Mouse (Mus musculus) liver, adult 2 months (tissue): Measurements from ENCODE around the gene Stk32b. TPM values are rescaled to one million over a fixed set of nuclear protein-coding genes. Genes with fewer than 3 reads are reported as not detected.

Experiments
- DNase-seq: peaks from one replicate; pipeline ENCODE4 v3.0.0-alpha.2; 2011; ENCODE audit warnings: low read depth, low spot score; ENCODE audit errors: extremely low read depth
- H3K27ac ChIP-seq: fragments of 200-500 bp; replicated peaks from 2 replicates; pipeline ENCODE4 v1.5.1; 2012; ENCODE audit warnings: low read depth, mild to moderate bottlenecking, control low read depth, inconsistent platforms, low read length; ENCODE audit not compliant: insufficient read depth
- H3K27me3 ChIP-seq: fragments of 200-500 bp; 2 replicates; pipeline ENCODE4 v1.6.1; 2012; ENCODE audit warnings: mild to moderate bottlenecking, moderate library complexity, low read length, inconsistent platforms; ENCODE audit not compliant: control insufficient read depth, insufficient read depth
- H3K36me3 ChIP-seq: fragments of 200-500 bp; 2 replicates; pipeline ENCODE4 v1.6.1; 2012; ENCODE audit warnings: low read length, inconsistent platforms; ENCODE audit not compliant: control insufficient read depth, insufficient read depth
- H3K4me1 ChIP-seq: fragments of 200-500 bp; 2 replicates; pipeline ENCODE4 v1.6.1; 2011; ENCODE audit warnings: low read length; ENCODE audit not compliant: control insufficient read depth, insufficient read depth
- H3K4me3 ChIP-seq: fragments of 200-500 bp; 2 replicates; pipeline ENCODE4 v1.5.1; 2011; ENCODE audit warnings: low read depth, mild to moderate bottlenecking, control low read depth, low read length, moderate library complexity; ENCODE audit not compliant: insufficient read depth
- H3K79me2 ChIP-seq: fragments of 200-500 bp; 2 replicates; pipeline ENCODE4 v1.6.1; 2012; ENCODE audit warnings: inconsistent platforms, mild to moderate bottlenecking, low read length, moderate library complexity; ENCODE audit not compliant: control insufficient read depth, insufficient read depth
- H3K9ac ChIP-seq: fragments of 200-500 bp; 2 replicates; pipeline ENCODE4 v1.6.1; 2012; ENCODE audit warnings: low read depth, mild to moderate bottlenecking, control low read depth, inconsistent platforms, low read length
- CTCF ChIP-seq: fragments of 200-500 bp; IDR thresholded peaks from 2 replicates; pipeline ENCODE4 v1.5.1; 2011; ENCODE audit warnings: low read depth, low read length, control low read depth
- POLR2A ChIP-seq: fragments of 200-500 bp; IDR thresholded peaks from 2 replicates; pipeline ENCODE4 v1.6.1; 2011; ENCODE audit warnings: low read length, control low read depth; ENCODE audit not compliant: insufficient read depth; ENCODE audit errors: extremely low read depth
- whole genome bisulfite sequencing: fragments of 180-500 bp; shearing (Covaris S2); methylation state at CpG from one replicate; pipeline ENCODE4 v1.1.7; 2018; 5-methylcytosine and 5-hydroxymethylcytosine counted together
- polyA plus RNA-seq: library from polyadenylated mRNA; depleted of rRNA; stranded (reverse); fragments of >200 nt; gene quantifications from 2 replicates; pipeline ENCODE4 v1.2.3, GENCODE M21; 2012
- total RNA-seq: library from RNA; depleted of rRNA; stranded (reverse); fragments of >200 nt; gene quantifications from 2 replicates; pipeline ENCODE4 v1.2.3, GENCODE M21; 2014

The Stk32b gene
- total and polyA plus RNA-seq, 2 experiments = not detected

DNA sequence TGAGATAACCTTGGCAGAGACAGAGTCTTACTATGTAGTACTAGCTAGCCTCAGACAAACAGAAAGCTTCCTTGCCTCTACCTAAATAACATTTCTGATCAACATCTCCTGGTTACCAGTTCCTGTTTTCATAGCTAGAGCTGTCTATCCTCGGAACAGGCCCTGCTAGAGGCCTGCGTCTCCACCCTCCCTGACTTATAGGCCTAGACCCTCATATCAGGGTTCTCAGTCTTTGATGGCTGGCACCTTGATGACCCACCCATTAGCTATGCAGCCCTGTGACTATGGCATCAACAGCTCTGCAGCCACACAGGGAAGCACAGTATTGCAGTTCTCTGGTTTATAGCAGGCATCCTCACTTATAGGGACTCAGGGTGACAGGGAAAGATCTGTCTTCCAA is 259.1 kb downstream of the Stk32b start:
- Histone ChIP-seq H3K4me1 (no peaks in the 10 kb centered on the region), H3K4me3 (no peak overlapping the region), H3K27me3 (no peaks in the 10 kb centered on the region), H3K9ac (no peak overlapping the region), H3K36me3 (no peaks in the 10 kb centered on the region), H3K79me2 (no peaks in the 10 kb centered on the region), H3K27ac (no peak overlapping the region)
- WGBS = 84% methylated on average over 2 of the region's 2 CpGs
- no peak for TF ChIP-seq POLR2A
- no peak for TF ChIP-seq CTCF
- DNase-seq = no peak

DNA sequence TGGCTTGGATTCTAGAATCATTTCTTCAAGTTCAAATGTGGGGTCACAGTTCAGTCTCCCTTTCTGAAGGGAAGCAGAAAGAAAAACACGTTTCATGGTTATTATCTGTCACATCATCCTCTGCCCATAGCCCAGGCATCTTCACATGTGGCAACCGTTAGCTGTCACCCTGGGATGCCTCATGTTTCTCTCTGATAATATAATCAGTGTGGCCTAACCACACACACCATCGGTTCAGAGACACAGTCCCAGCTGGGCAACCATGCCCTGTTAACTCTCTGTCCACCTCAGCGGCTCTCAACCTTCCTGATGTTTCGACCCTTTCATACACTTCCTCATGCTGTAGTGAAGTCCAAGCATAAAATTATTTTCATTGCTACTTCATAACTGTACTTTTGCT is 259.8 kb downstream of the Stk32b start:
- Histone ChIP-seq H3K36me3 (no peaks in the 10 kb centered on the region), H3K27me3 (no peaks in the 10 kb centered on the region), H3K4me1 (no peaks in the 10 kb centered on the region), H3K79me2 (no peaks in the 10 kb centered on the region), H3K9ac (no peak overlapping the region), H3K4me3 (no peak overlapping the region), H3K27ac (no peak overlapping the region)
- no peak for DNase-seq
- TF ChIP-seq CTCF = no peak
- no peak for TF ChIP-seq POLR2A
- 86% methylated on average over 5 of the region's 5 CpGs for WGBS

DNA sequence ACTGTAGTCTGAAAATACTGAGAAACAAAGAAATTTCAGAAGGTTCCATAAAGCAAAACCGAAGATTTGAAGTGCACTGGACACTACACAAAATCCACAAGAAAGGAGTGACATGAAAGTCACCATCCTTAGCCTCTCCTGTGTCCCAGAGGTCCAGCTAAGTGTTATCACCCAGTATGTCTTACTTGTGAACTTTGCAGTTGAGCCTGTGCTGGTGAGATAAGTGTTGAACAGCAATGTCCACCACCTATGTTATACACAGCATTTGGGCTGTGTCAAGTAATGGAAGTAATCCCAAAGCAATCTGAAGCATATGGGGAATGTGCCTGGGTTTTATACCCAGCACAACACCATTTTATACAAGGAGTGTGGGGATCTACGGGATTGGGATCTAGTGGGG is 260.4 kb downstream of the Stk32b start:
- no peak overlapping the region for H3K9ac ChIP-seq
- H3K27me3 ChIP-seq = no peaks in the 10 kb centered on the region
- 52% methylated on average over 2 of the region's 2 CpGs for WGBS
- H3K36me3 ChIP-seq = no peaks in the 10 kb centered on the region
- no peaks in the 10 kb centered on the region for H3K79me2 ChIP-seq
- no peak for TF ChIP-seq CTCF
- no peak for TF ChIP-seq POLR2A
- H3K4me3 ChIP-seq = no peak overlapping the region
- H3K27ac ChIP-seq = no peak overlapping the region
- DNase-seq = no peak
- H3K4me1 ChIP-seq = no peaks in the 10 kb centered on the region

DNA sequence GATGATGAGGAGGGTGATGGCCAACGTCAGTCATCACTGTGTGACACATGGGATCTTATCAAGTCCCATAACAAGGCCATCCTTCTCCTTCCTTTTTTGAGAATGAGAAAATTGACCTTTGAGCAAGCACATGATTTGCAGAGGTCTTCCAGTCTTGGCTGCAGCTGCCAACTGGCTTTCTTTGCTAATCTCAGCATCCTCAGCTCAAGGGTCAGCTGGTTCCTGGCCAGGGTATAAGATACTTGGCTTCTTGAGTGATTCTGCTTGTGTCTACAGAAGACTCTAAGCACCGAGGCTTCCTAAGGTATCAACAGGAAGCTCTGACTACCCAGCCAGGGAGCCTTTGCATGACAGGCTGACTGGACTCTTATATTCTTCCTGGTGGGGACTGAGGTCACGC is 269.4 kb downstream of the Stk32b start:
- no peak for DNase-seq
- Histone ChIP-seq H3K4me3 (no peak overlapping the region), H3K27me3 (no peaks in the 10 kb centered on the region), H3K79me2 (no peaks in the 10 kb centered on the region), H3K9ac (no peak overlapping the region), H3K4me1 (no peaks in the 10 kb centered on the region), H3K27ac (no peak overlapping the region), H3K36me3 (no peaks in the 10 kb centered on the region)
- WGBS = 65% methylated on average over 3 of the region's 3 CpGs
- TF ChIP-seq CTCF (no peak), POLR2A (no peak)

DNA sequence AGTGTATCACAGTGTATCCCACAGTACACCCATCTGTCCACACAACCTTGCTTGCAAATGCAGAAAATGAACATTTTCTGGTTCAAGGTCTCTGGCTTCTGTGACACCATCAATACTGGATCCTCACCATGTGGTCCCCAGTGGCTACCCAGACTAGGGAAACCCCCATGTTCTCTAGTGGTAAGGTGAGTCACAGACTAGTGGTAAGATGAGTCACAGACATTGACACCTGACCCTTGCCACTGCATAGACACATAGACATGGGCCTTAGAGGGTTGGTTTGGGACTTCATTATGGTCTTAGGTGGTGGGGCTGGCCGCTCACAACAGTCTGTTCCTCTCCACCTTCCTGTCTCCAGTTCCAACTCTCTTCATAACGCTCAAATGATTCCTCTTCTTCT is 274.2 kb downstream of the Stk32b start:
- 75% methylated on average over 2 of the region's 2 CpGs for WGBS

DNA sequence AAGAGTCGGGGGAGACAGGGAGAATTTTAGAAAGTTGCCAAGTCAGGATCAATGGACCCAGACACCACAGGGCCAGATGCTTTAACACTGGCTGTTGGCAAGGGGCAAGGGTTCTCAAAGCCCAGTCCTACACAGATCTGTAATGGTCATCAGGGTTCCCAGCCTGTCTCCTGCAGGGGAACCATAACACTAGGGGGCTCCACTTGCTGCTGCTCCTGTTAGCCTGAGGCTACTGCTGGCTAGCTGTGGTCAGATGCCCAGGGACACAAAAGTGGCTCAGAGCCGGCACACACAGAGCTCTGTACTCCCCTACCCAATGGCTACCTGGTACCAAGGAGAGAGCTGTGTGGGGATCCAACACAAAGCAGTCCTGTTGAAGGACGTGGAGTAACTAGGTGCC is 281.6 kb downstream of the Stk32b start:
- Histone ChIP-seq H3K4me3 (no peak overlapping the region), H3K79me2 (no peaks in the 10 kb centered on the region), H3K36me3 (no peaks in the 10 kb centered on the region), H3K27ac (no peak overlapping the region), H3K27me3 (no peaks in the 10 kb centered on the region), H3K9ac (no peak overlapping the region), H3K4me1 (no peaks in the 10 kb centered on the region)
- DNase-seq = no peak
- WGBS = 62% methylated on average over 3 of the region's 3 CpGs
- TF ChIP-seq CTCF (peak; percentile 29), POLR2A (no peak)

More for the DNA sequence above, 274.2 kb downstream of the Stk32b start:
- Histone ChIP-seq H3K79me2 (no peaks in the 10 kb centered on the region), H3K9ac (no peak overlapping the region), H3K27ac (no peak overlapping the region), H3K4me1 (no peaks in the 10 kb centered on the region), H3K27me3 (no peaks in the 10 kb centered on the region), H3K4me3 (no peak overlapping the region), H3K36me3 (no peaks in the 10 kb centered on the region)
- no peak for DNase-seq
- TF ChIP-seq POLR2A = no peak
- no peak for TF ChIP-seq CTCF
